8 mouse cellular contexts compared by ENCODE assay signal in the genomic region with DNA sequence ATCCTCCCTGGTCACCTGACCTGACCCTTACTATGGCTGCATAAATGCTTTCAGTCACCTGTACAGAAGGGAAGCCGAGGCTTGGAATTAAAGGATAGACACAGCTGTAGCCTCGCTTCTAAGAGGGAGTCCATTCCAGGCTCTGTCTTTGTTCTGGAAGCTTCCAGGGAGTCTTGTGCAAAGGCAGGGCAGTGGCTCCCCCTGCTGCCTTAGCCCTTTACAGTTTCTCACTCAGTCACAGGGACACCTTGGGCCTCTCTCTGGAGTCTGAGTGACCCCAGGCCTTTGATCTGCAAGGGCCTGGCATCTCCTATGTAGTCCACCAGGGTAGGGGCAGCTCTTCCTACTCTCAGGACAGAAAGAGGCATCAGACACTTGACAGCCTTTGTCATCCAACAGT. TPM values are rescaled to one million over a fixed set of nuclear protein-coding genes. Genes with fewer than 3 reads are reported as not detected.
DNase-seq lines count a peak whose midpoint lies in the region; ATAC-seq lines count a peak whose summit lies in the region.
"Had no signal": no experiment of that assay in that cellular context is flagged by ENCODE, and none has a peak within 500 bp of the region (broad histone marks: within the 10 kb centered on the region; RNA-seq: fewer than 3 reads in every experiment).

No protein-coding gene starts in this region.

- no peak for ATAC-seq in midbrain, embryonic 16.5 days

- peak; percentile 71 for DNase-seq in layer of hippocampus, adult 11-12 months (ENCODE audit: low spot score)
- no peak for DNase-seq in layer of hippocampus, postnatal 36 days
- DNase-seq in adipocyte (ENCODE audit: low spot score) = peak; percentile 85
- DNase-seq in gastrocnemius, postnatal 10 days = peak; percentile 66
- DNase-seq in layer of hippocampus, postnatal 14 days (ENCODE audit: low spot score in 2 of 2) = peak; percentile 52 to 60
- no peak for DNase-seq in thymus, postnatal 25 days

- peaks cover 2% of the 10 kb centered on the region; the same call in 1 of the 2 replicates for H3K4me1 ChIP-seq in midbrain, embryonic 16.5 days (ENCODE audit: control insufficient read depth, insufficient read depth, low read length)

- H3K27me3 ChIP-seq in midbrain, embryonic 16.5 days (ENCODE audit: control insufficient read depth, insufficient read depth, low read depth, low read length) = peaks cover 32% of the 10 kb centered on the region

- WGBS in midbrain, embryonic 16.5 days = 56% methylated on average over 2 of the region's 2 CpGs

- no peaks in the 10 kb centered on the region for H3K36me3 ChIP-seq in midbrain, embryonic 16.5 days (ENCODE audit: control insufficient read depth, insufficient read depth, low read length)

- no peak overlapping the region for H3K4me3 ChIP-seq in midbrain, embryonic 16.5 days (ENCODE audit: low read depth, low read length)

- no peak overlapping the region for H3K27ac ChIP-seq in midbrain, embryonic 16.5 days (ENCODE audit: low read length)
- H3K27ac ChIP-seq: macrophage had no signal

- H3K9me3 ChIP-seq in midbrain, embryonic 16.5 days (replicated peaks; ENCODE audit: control insufficient read depth, low read length, poor library complexity, severe bottlenecking) = no peaks in the 10 kb centered on the region

- no peak overlapping the region for H3K9ac ChIP-seq in midbrain, embryonic 16.5 days (ENCODE audit: low read depth, low read length)

- no peak overlapping the region for H3K4me2 ChIP-seq in midbrain, embryonic 16.5 days (ENCODE audit: low read length)

RNA-seq across cellular contexts. Expression of gene Htra3, which starts 1.4 kb away (rescaled TPM):
- total RNA-seq in layer of hippocampus, postnatal 36 days (2021) = 1 to 10 TPM; 3.8 to 7.3 TPM
- 10 to 100 TPM; 48.0 to 61.7 TPM for total RNA-seq in gastrocnemius, postnatal 10 days (2021)
- total RNA-seq in layer of hippocampus, postnatal 14 days (2021) = 10 to 100 TPM; 11.5 to 12.5 TPM
- polyA plus RNA-seq in midbrain, embryonic 16.5 days (2015; fragmentation: Nextera tagmentation; extraction: Ambion mirVana) = 15.1 and 15.7 TPM in 2 replicates

RNA-seq across cellular contexts. Expression of gene Sh3tc1, which starts 58.8 kb away (rescaled TPM):
- 1 to 10 TPM; 1.6 to 2.7 TPM for total RNA-seq in layer of hippocampus, postnatal 36 days (2021)
- total RNA-seq in gastrocnemius, postnatal 10 days (2021) = 1 to 10 TPM; 3.7 to 5.2 TPM
- total RNA-seq in layer of hippocampus, postnatal 14 days (2021) = 1 to 10 TPM; 3.8 to 4.1 TPM
- polyA plus RNA-seq in midbrain, embryonic 16.5 days (2015; fragmentation: Nextera tagmentation; extraction: Ambion mirVana) = 1.8 and 3.2 TPM in 2 replicates

Comparison
In these comparisons a context has a peak if more than half of its experiments do, and no peak if none do; other contexts are left out.
1. DNase-seq: peak in layer of hippocampus, adult 11-12 months (single experiment), adipocyte (single experiment), gastrocnemius, postnatal 10 days (single experiment) and layer of hippocampus, postnatal 14 days (2 of 2); none in layer of hippocampus, postnatal 36 days (0 of 2) and thymus, postnatal 25 days (single experiment).